In the genomic region with DNA sequence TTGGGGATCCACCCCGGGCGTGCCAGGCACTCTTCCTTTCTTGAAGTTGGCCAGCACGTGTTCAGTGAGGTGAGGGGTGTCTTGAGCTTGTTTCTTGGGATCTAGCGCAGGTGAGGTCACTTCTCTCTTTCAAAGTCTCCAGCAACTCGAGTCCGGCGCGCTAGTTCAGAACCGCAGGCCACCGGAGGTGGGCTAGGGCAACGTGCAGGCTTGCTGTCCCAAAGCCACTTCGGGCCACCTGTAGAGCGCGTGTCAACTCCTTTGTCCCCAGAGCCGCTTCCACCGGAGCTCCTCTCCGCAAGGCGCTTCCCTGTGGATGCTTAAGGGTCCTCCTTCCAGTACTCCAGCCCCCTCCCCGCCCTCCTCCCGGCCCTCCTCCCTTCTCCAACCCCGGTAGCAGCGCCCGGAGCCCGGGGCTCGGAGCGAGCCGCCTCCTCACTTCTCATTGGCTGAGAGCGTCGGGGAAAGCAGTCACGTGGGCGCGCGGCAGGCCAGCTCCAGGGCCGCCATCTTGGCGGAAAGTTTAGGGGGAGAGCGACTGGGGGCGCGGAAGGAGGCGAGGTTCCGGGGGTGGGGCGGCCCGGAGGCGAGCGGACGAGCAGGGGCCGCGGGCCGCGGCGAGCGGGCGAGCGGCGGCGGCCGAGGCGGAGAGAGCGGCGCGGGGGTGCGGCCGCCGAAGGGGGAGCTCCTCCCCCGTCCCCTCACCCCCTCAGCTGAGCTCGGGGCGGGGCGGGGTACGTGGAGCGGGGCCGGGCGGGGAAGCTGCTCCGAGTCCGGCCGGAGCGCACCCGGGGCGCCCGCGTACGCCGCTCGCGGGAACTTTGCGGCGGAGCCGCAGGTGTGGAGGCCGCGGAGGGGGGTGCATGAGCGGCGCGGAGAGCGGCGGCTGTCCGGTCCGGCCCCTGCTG, we compare ENCODE assay signal across 8 mouse cellular contexts. TPM values are rescaled to one million over a fixed set of nuclear protein-coding genes. Genes with fewer than 3 reads are reported as not detected.
DNase-seq lines count a peak whose midpoint lies in the region; ATAC-seq lines count a peak whose summit lies in the region.

A gene (plus strand): TSS at position 65 of the 908 bp plus-strand sequence.

- ATAC-seq in erythroid progenitor cell, adult 5-6 weeks (replicated peaks; ENCODE audit: low FRiP score, poor library complexity, severe bottlenecking): peak; percentile 95
- peak; percentile 90 for ATAC-seq in heart, embryonic 13.5 days (ENCODE audit: extremely low read depth, insufficient number of reproducible peaks, low FRiP score, low TSS enrichment)
- peak; percentile 94 for ATAC-seq in liver, embryonic 12.5 days
- ATAC-seq in stomach, embryonic 15.5 days (ENCODE audit: insufficient read depth, low FRiP score, low read depth): peak; percentile 96

- peak within 1 kb of the TSS; percentile 92 for H3K4me3 ChIP-seq in heart, embryonic 13.5 days
- peak within 1 kb of the TSS; percentile 95 for H3K4me3 ChIP-seq in liver, embryonic 12.5 days
- peak within 1 kb of the TSS; percentile 93 for H3K4me3 ChIP-seq in stomach, embryonic 15.5 days (replicated peaks)

- peaks cover 31% of the 10 kb centered on the region for H3K4me1 ChIP-seq in heart, embryonic 13.5 days
- peaks cover 49% of the 10 kb centered on the region for H3K4me1 ChIP-seq in liver, embryonic 12.5 days
- H3K4me1 ChIP-seq in stomach, embryonic 15.5 days: peaks cover 4% of the 10 kb centered on the region; the same call in 1 of the 2 replicates

- peak within 1 kb of the TSS; percentile 82 for H3K4me2 ChIP-seq in heart, embryonic 13.5 days
- H3K4me2 ChIP-seq in liver, embryonic 12.5 days: peak within 1 kb of the TSS; percentile 77
- H3K4me2 ChIP-seq in stomach, embryonic 15.5 days: peak within 1 kb of the TSS; percentile 83

- H3K36me3 ChIP-seq in heart, embryonic 13.5 days: peaks cover 27% of the 10 kb centered on the region
- peaks cover 26% of the 10 kb centered on the region for H3K36me3 ChIP-seq in liver, embryonic 12.5 days
- H3K36me3 ChIP-seq in stomach, embryonic 15.5 days: no peaks in the 10 kb centered on the region

- peak; percentile 91 for DNase-seq in CD4-positive helper T cell, adult 2 months (ENCODE audit: low read depth, low spot score)
- DNase-seq in brain, embryonic 18.5 days (ENCODE audit: low read depth, low spot score): peak; percentile 60
- peak; percentile 93 for DNase-seq in kidney, postnatal 10 days
- DNase-seq in natural killer cell, adult 2 months (ENCODE audit: low spot score in 2 of 2): peak; percentile 71 to 81

- H3K9me3 ChIP-seq in heart, embryonic 13.5 days: no peaks in the 10 kb centered on the region
- no peaks in the 10 kb centered on the region for H3K9me3 ChIP-seq in liver, embryonic 12.5 days (replicated peaks)
- no peaks in the 10 kb centered on the region for H3K9me3 ChIP-seq in stomach, embryonic 15.5 days

- H3K9ac ChIP-seq in heart, embryonic 13.5 days: peak within 1 kb of the TSS; percentile 97
- H3K9ac ChIP-seq in liver, embryonic 12.5 days: peak within 1 kb of the TSS; percentile 98
- peak within 1 kb of the TSS; percentile 88 for H3K9ac ChIP-seq in stomach, embryonic 15.5 days

- peaks cover 6% of the 10 kb centered on the region; the same call in 1 of the 2 replicates for H3K27me3 ChIP-seq in heart, embryonic 13.5 days (replicated peaks)
- H3K27me3 ChIP-seq in liver, embryonic 12.5 days (replicated peaks): peaks cover 28% of the 10 kb centered on the region
- no peaks in the 10 kb centered on the region for H3K27me3 ChIP-seq in stomach, embryonic 15.5 days (replicated peaks)

- H3K27ac ChIP-seq in heart, embryonic 13.5 days (replicated peaks): peak within 1 kb of the TSS; percentile 97
- peak within 1 kb of the TSS; percentile 92 for H3K27ac ChIP-seq in liver, embryonic 12.5 days
- peak within 1 kb of the TSS; percentile 95 for H3K27ac ChIP-seq in stomach, embryonic 15.5 days

- under 1% methylated on average over 82 of the region's 95 CpGs for WGBS in heart, embryonic 13.5 days
- WGBS in liver, embryonic 12.5 days (ENCODE audit: insufficient replicate concordance): under 1% methylated on average over 59 of the region's 95 CpGs
- under 1% methylated on average over 85 of the region's 95 CpGs for WGBS in stomach, embryonic 15.5 days

RNA-seq across cellular contexts. Expression of the gene that starts here (rescaled TPM):
- total RNA-seq in erythroid progenitor cell, adult 5-6 weeks (2015; ENCODE audit: low replicate concordance): 29.3 and 38.6 TPM in 2 replicates
- total RNA-seq in erythroid progenitor cell, adult 5-6 weeks (2017; ENCODE audit: low replicate concordance): 36.5 and 63.0 TPM in 2 replicates
- 12.4 and 13.2 TPM in 2 replicates for polyA plus RNA-seq in heart, embryonic 13.5 days (2015; fragmentation: Nextera tagmentation; extraction: Ambion mirVana)
- polyA plus RNA-seq in liver, embryonic 12.5 days (2016; fragmentation: Nextera tagmentation; extraction: Ambion mirVana): 19.5 and 20.5 TPM in 2 replicates
- 25.0 and 26.3 TPM in 2 replicates for polyA plus RNA-seq in stomach, embryonic 15.5 days (2015; fragmentation: Nextera tagmentation; extraction: Ambion mirVana)

Comparison
In these comparisons a context has a peak if more than half of its experiments do, and no peak if none do; other contexts are left out.
1. Peak in every context shown above with its lines: DNase-seq, ATAC-seq, H3K4me3 ChIP-seq and H3K27ac ChIP-seq.